Mouse (Mus musculus) c-Kit-negative CD71-positive TER-119-positive erythroid progenitor cells, embryonic 14.5 days (primary cell): ENCODE data around the gene Krt88.

ENCODE experiments used
- DNase-seq: peaks from one replicate; pipeline ENCODE4 v3.0.0-alpha.2; 2013; ENCODE audit warnings: low read depth, low spot score

The Krt88 gene

DNA sequence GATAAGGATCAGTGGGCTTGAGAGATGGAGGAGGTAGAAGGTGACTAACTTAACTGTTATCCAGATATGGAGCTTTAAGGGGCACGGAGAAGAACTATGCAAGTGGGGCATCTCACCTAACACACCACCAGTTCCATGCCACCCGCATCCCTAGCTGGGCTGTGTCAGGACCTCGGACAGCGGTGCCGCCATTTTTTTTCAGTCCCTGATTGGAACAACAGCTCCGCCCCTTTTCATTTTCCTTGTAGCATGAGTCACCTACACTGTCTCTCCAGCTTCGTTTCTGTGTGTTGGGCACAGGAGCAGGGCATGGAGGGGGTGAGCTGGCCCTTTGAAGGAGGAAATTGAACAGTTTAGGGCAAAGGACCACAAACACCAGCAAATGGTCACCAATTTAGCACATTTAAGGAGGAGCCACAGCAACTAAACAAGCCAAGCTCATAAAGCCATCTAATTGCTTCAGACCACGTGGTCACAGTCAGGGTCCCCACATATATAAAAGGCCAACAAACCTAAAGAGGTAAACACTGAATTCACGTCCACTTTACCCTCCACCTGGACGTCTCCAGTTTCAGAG is 25.5 kb downstream of the Krt88 start, which contains the start of gene Krt86:
Krt86 (plus strand) TSS at position 527 of the 577 bp plus-strand sequence.
- no peak for DNase-seq

DNA sequence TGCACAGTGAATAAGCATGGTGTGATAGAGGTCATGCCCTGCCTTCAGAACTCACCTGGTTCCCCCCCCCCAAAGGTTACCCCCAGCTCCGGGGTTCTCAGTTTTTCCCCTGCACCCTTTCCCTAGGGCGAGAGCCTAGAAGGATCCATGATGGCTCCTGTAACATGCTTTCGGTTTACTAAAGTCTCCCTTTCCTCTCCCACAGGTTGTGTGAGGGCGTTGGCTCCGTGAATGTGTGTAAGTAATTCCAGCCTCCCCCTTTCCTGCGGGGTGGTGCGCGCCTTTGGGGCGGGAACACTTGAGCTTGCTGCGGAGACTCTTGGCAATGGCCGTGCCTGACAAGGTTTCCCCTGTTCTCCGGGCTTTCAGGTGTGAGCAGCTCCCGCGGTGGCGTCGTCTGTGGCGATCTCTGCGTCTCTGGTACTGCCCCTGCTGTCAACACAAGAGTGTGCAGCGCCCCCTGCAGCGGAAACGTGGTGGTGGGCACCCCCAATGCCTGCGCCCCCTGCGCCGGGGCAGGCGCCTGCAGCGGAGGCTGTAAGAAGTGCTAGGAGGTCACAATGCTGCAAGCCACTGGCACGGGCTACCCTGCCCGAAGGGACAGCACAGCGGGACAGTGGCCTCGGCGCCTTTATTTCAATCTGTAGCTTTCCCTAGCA is 31.6 kb downstream of the Krt88 start:
- DNase-seq: no peak

DNA sequence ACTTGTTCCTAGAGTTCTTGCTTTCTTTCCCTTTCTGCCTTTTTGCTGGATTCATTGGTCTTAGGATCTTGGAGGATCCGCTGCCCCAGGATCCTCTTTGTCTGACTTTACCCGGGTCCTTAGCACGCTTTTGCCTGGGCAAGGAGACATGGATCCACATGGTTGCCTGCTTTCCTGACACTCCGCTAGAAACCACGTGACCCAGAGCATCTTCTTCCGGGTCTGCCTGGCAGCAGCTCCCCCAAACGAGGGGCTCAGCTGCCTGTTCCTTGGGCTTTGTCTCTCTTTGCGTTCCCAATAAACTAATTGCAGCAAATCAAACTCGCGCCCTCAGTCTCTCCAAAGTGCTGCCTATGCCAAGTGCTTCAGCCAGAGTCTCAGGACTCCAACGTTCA is 32.1 kb downstream of the Krt88 start:
- no peak for DNase-seq

DNA sequence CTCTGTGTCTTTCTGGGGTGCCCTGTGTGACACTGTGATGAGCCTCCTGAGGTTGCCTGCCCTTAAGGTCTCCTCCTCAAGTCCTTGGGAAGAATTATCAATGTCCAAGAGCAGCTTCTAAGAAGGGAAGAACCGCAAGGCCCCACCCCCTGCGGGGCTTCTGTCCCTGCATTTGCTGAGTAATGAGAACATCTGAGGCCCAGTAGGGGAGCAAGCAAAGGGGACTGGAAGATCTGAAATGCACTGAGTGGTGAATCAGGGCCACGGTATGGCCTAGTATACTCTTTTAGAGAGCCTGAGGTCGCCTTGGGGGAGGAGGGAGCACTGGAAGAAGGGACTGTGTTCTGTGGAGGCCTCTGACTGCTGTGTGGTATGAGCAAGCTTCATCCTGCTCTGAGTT is 34.5 kb downstream of the Krt88 start:
- DNase-seq: no peak

DNA sequence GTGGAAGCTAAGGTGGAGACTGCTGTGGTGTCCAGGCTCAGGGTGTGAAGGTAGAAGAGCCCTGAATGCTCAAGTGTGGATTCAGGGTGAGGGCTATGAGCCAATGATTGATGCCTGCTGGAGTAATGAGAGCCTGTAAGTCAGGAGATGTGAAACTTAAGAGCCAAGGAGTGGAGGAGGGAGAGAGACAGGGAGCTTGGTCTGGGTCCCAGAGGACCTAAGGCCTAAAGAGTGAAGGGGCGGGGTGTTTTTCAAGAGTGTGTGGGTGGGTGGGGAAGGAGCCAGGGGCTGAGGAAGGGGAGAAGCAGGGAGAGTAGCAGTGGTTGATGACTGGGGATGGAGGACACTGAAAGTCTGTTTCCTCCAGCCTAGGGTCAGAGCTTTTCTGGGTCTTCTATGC is 36.1 kb downstream of the Krt88 start:
- no peak for DNase-seq

DNA sequence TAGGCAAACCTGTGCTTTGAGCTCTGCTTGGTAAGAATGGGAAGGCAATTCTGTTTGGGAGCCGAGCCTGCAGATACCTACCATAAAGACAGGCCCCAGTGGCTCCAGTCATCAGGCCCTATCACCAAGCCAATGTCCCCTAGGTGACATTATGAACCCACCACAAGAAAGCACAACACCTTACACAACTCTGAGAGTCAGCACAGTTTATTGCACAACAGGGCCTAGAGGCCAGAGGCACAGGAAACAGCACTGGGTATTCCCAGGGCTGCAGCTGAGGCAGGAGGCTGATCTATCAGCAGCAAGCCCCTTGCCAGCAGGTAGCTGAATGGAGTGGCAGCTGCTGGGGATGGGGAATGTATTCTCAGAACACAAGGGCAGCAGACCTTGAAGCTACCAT is 37.4 kb downstream of the Krt88 start:
- DNase-seq: no peak

DNA sequence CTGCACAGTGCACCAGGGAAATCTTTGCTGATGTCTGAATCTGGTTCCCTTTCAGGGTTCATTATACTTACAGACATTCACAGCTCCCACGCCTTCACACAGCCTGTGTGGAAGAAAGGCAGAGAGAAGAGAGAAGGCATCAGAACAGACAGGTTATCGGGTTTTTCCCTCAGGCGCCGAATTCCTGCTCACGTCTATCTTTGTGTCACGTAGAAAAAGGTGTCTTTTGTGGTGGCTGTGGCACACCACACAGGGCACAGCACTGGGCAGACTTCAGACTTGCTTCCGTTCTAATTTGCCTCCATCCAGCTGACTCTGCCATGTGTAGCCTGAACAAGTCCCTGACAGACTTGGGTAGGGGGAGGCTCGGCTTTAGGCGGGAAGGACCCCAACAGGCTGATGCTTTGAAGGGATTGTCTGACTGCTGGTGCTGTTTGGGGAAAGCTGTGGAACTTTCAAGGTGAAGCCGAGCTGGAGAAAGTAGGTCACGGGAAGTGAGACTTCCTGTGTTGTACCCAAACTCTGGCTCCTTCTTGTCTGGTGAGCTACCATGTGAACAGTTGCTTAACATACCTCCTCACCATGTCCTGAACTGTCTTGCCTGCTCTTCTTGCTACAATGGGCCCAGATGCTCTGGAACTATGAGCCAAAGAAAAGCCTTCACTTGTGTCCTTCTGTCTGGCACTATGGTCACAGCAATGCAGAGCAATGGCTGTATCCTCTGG is 38.5 kb downstream of the Krt88 start:
- no peak for DNase-seq

DNA sequence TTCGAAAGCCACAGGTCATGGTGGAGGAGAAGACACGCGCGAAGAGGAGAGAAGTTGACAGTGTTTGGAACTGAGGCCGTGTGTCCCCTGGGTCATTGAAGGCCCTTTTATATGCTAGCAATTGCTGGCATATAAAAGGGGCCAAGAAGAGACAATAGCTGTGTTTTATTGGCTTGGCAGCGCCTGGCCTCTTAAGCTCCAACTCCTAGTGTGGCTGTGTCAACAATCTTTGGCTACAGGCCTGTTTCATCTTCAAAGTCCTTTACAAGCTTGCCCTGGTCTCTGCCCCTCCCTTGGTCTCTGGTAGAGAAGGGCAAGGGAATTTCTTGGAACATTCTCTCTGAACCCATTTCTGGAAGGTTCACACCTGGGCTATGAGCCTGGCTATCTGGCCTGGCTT is 43.9 kb downstream of the Krt88 start, which contains the start of gene Krt83:
Krt83 (minus strand) TSS at position 82 of the 400 bp plus-strand sequence.
- DNase-seq: no peak

DNA sequence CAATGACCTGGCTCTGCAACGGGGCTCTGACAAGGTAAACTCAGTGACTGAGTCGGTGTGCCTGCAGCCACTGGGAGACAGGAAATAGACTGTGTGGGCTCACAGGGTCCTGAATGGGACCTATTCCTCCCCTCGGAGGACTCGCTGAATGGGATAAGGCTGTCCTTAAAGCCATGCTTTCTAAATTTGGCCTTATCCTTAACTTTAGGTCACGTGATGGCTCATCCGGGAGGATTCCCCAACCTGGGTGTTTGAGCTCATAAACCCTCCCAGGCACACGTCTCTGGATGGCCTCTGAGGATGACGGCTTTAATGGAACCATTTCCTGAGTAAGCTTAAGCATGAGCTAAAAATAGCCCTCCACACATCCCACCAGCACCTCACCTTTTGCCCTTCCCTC is 45.2 kb downstream of the Krt88 start:
- no peak for DNase-seq

DNA sequence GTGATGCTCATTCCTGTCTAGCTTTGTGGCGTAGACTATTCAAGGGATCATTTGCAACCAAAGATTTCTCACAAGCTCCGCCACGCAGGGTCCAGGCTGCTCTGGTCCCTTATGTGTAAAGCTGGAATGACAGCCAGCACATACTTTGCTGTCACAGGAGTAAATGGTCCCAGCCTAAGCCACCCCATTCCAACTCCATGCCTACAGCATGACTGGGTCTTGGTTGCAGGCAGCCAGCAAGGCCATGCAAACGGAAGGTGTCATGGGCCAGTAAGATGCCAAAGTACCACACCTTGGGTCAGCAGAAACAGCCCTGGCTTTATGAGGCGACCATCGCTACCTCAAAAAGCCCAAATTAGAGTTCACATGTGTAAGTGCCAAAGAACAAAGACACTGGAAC is 46.2 kb downstream of the Krt88 start:
- DNase-seq: no peak

DNA sequence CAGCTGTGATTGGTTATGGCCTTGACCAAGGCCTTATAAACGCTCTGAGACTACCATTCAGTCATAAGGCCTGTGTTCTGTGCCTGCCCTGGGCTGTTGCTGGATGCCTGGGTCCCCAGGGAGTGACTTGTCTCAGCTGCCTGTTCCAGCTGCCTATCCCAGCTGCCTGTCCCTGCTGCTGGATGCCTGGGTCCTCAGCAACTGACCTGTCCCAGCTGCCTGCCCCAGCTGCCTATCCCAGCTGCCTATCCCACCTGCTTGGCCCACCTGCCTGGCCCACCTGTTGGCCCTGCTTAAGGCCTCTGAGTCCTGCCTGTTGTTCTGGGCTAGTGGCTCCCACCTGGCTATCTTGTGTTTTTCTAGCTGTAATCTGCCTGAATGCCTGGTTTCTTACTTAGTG is 46.7 kb downstream of the Krt88 start:
- DNase-seq: no peak

DNA sequence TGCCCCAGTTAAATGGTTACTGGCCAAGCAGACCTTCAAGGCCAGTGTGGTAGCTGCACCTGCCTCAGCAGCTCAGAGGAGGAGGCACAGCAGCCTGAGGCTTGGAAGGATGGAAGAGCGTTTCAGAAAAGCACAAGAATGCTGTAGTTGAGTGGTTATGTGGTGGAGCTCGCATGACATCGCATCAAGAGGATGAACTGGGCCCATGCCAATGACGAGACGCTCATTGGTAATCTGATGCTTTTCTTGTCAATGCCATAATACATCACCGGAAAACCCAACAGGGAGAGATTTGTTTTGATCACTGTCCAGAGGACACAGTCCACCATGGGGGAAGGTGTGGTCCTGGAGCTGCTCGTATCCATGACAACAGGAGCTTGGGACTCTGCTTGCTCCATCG is 47.7 kb downstream of the Krt88 start:
- no peak for DNase-seq

DNA sequence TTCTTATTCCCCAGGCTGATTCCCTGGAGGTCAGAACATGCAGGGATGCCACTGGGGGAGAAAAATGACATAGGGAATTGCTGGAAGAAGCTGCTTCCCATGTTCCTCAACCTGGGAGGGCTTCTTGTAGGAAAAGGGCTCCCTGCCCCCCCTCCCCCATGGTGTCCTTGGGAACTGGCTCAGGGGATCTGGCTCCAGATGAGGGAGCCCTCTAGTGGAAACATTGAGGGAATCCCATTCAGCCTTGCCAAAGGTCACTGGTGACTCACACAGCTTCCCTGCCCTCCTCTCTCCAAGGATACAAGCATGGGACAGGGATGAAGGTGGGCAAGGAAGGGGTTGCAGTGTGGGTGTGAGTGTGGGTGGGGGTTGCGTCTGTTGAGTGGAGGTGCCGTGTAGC is 49.6 kb downstream of the Krt88 start:
- DNase-seq: no peak
